Mouse (Mus musculus) intestine, embryonic 14.5 days (tissue): ENCODE data around the gene Abl2. TPM values are rescaled to one million over a fixed set of nuclear protein-coding genes. Genes with fewer than 3 reads are reported as not detected.
"Not testable (repeated sequence)": the region's sequence is repeated elsewhere in the genome, so short reads cannot be mapped to it uniquely, and the experiment has no call there.

ENCODE experiments used
- ATAC-seq: fragments of 200-750 bp; cut with Nextera tagmentation; replicated peaks from 2 replicates; pipeline ENCODE4 v1.8.0; 2017; ENCODE audit warnings: low read depth, moderate number of reproducible peaks, moderate TSS enrichment, moderate library complexity; ENCODE audit not compliant: low FRiP score, low TSS enrichment
- DNase-seq: peaks from one replicate; pipeline ENCODE4 v3.0.0-alpha.2; 2018; ENCODE audit warnings: low spot score
- H3K27ac ChIP-seq: fragments of 300-500 bp; sonication (generic); 2 replicates; pipeline ENCODE4 v1.5.1; 2014; ENCODE audit warnings: low read depth, mild to moderate bottlenecking, control low read depth
- H3K27me3 ChIP-seq: fragments of 300-500 bp; sonication (generic); replicated peaks from 2 replicates; pipeline ENCODE4 v1.6.1; 2014; ENCODE audit warnings: low read length, control low read depth; ENCODE audit not compliant: control insufficient read depth, insufficient read depth
- H3K36me3 ChIP-seq: fragments of 300-500 bp; sonication (generic); 2 replicates; pipeline ENCODE4 v1.6.1; 2014; ENCODE audit warnings: low read length, control low read depth; ENCODE audit not compliant: control insufficient read depth, insufficient read depth
- H3K4me1 ChIP-seq: fragments of 300-500 bp; sonication (generic); replicated peaks from 2 replicates; pipeline ENCODE4 v1.6.1; 2014; ENCODE audit warnings: low read length, control low read depth, mixed read lengths; ENCODE audit not compliant: control insufficient read depth, insufficient read depth
- H3K4me2 ChIP-seq: fragments of 300-500 bp; sonication (generic); 2 replicates; pipeline ENCODE4 v1.6.1; 2014; ENCODE audit warnings: low read length
- H3K4me3 ChIP-seq: fragments of 300-500 bp; sonication (generic); 2 replicates; pipeline ENCODE4 v1.5.1; 2014; ENCODE audit warnings: low read depth, low read length, control low read depth, mixed read lengths
- H3K9ac ChIP-seq: fragments of 300-500 bp; sonication (generic); 2 replicates; pipeline ENCODE4 v1.6.1; 2014; ENCODE audit warnings: mild to moderate bottlenecking, low read length
- H3K9me3 ChIP-seq: fragments of 300-500 bp; sonication (generic); 2 replicates; pipeline ENCODE4 v1.6.1; 2016; ENCODE audit warnings: low read length, control low read depth; ENCODE audit not compliant: control insufficient read depth
- WGBS: fragments of 180-500 bp; shearing (Covaris S2); extraction: QIAGEN DNeasy Blood & Tissue Kit; methylation state at CpG from one replicate; pipeline ENCODE4 v1.1.7; 2014; 5-methylcytosine and 5-hydroxymethylcytosine counted together
- polyA plus RNA-seq: library from polyadenylated mRNA; unstranded; fragments of >200 nt; fragmentation: Nextera tagmentation; extraction: Ambion mirVana; gene quantifications from 2 replicates; pipeline ENCODE4 v1.2.1, GENCODE M21; 2014

Gene Abl2
- polyA plus RNA-seq, 1 experiment from 2014 or later: 4.7 TPM

GRCm38 (mm10) chr1:156660660-156661236 is 102.2 kb downstream of the Abl2 start:
- not testable (repeated sequence) for DNase-seq, H3K9me3 ChIP-seq, H3K9ac ChIP-seq, H3K4me1 ChIP-seq, ATAC-seq, H3K27me3 ChIP-seq, H3K4me3 ChIP-seq, H3K27ac ChIP-seq, H3K36me3 ChIP-seq, H3K4me2 ChIP-seq
- 74% methylated on average over 19 of the region's 21 CpGs for WGBS

GRCm38 (mm10) chr1:156665777-156666176 is 107.2 kb downstream of the Abl2 start:
- Histone ChIP-seq H3K9me3 (no peaks in the 10 kb centered on the region), H3K4me2 (no peak overlapping the region), H3K27ac (no peak overlapping the region), H3K36me3 (no peaks in the 10 kb centered on the region), H3K9ac (no peak overlapping the region), H3K27me3 (no peaks in the 10 kb centered on the region), H3K4me1 (no peaks in the 10 kb centered on the region; the same call in 1 of the 2 replicates), H3K4me3 (no peak overlapping the region)
- DNase-seq (no peak), ATAC-seq (no peak)
- WGBS: 86% methylated on average over 8 of the region's 8 CpGs

GRCm38 (mm10) chr1:156667141-156667926 is 108.7 kb downstream of the Abl2 start:
- Histone ChIP-seq H3K9me3 (no peaks in the 10 kb centered on the region), H3K27me3 (no peaks in the 10 kb centered on the region), H3K9ac (no peak overlapping the region), H3K27ac (no peak overlapping the region), H3K36me3 (no peaks in the 10 kb centered on the region), H3K4me3 (no peak overlapping the region), H3K4me1 (no peaks in the 10 kb centered on the region; the same call in 1 of the 2 replicates), H3K4me2 (no peak overlapping the region)
- ATAC-seq (peak; percentile 65; the same call in 1 of the 2 replicates), DNase-seq (peak; percentile 60)
- WGBS: 80% methylated on average over 23 of the region's 23 CpGs

- no peaks in the 10 kb centered on the region for H3K36me3 ChIP-seq
- H3K4me2 ChIP-seq: no peak overlapping the region
- no peak overlapping the region for H3K9ac ChIP-seq
- no peaks in the 10 kb centered on the region for H3K9me3 ChIP-seq
- no peak overlapping the region for H3K4me3 ChIP-seq
- WGBS: 24% methylated on average over 5 of the region's 5 CpGs
- no peaks in the 10 kb centered on the region for H3K27me3 ChIP-seq
- DNase-seq: no peak
- no peak overlapping the region for H3K27ac ChIP-seq
- H3K4me1 ChIP-seq: peaks cover 4% of the 10 kb centered on the region; the same call in 1 of the 2 replicates
- no peak for ATAC-seq
These were observed 110.0 kb downstream of the Abl2 start for GRCm38 (mm10) chr1:156668602-156669001.

- Histone ChIP-seq H3K4me2 (no peak overlapping the region), H3K4me3 (no peak overlapping the region), H3K9ac (no peak overlapping the region), H3K9me3 (no peaks in the 10 kb centered on the region), H3K27me3 (no peaks in the 10 kb centered on the region), H3K4me1 (peaks cover 4% of the 10 kb centered on the region; the same call in 1 of the 2 replicates), H3K36me3 (no peaks in the 10 kb centered on the region), H3K27ac (no peak overlapping the region)
- ATAC-seq: no peak
- WGBS: 37% methylated on average over 11 of the region's 11 CpGs
- no peak for DNase-seq
These were observed 110.8 kb downstream of the Abl2 start for GRCm38 (mm10) chr1:156669208-156669983.

GRCm38 (mm10) chr1:156671921-156672320 is 113.3 kb downstream of the Abl2 start:
- no peak for ATAC-seq

GRCm38 (mm10) chr1:156672720-156673475 is 114.3 kb downstream of the Abl2 start:
- Histone ChIP-seq H3K27ac (no peak overlapping the region), H3K4me1 (peaks cover 7% of the 10 kb centered on the region; the same call in 1 of the 2 replicates), H3K4me2 (peak overlapping the region; percentile 100), H3K4me3 (peak overlapping the region; percentile 62), H3K27me3 (no peaks in the 10 kb centered on the region), H3K36me3 (no peaks in the 10 kb centered on the region), H3K9me3 (no peaks in the 10 kb centered on the region), H3K9ac (peak overlapping the region; percentile 48)
- DNase-seq: no peak
- WGBS: 16% methylated on average over 14 of the region's 14 CpGs
- no peak for ATAC-seq

More at GRCm38 (mm10) chr1:156671921-156672320, 113.3 kb downstream of the Abl2 start:
- no peak overlapping the region for H3K9ac ChIP-seq
- peaks cover 7% of the 10 kb centered on the region; the same call in 1 of the 2 replicates for H3K4me1 ChIP-seq
- 87% methylated on average over 3 of the region's 3 CpGs for WGBS
- H3K27ac ChIP-seq: no peak overlapping the region
- H3K36me3 ChIP-seq: no peaks in the 10 kb centered on the region
- H3K27me3 ChIP-seq: no peaks in the 10 kb centered on the region
- H3K4me2 ChIP-seq: no peak overlapping the region
- H3K4me3 ChIP-seq: no peak overlapping the region
- H3K9me3 ChIP-seq: no peaks in the 10 kb centered on the region
- no peak for DNase-seq
